Mouse (Mus musculus) liver, embryonic 14.5 days (tissue): Measurements from ENCODE around the gene Vmn2r84.

Experiments used
- CTCF ChIP-seq: IDR thresholded peaks from 2 replicates; pipeline ENCODE4 v1.5.1; 2016; ENCODE audit warnings: antibody characterized with exemption, low read depth, control low read depth
- EP300 ChIP-seq: IDR thresholded peaks from 2 replicates; pipeline ENCODE4 v1.6.1; 2016; ENCODE audit warnings: antibody characterized with exemption, low read depth

DNA sequence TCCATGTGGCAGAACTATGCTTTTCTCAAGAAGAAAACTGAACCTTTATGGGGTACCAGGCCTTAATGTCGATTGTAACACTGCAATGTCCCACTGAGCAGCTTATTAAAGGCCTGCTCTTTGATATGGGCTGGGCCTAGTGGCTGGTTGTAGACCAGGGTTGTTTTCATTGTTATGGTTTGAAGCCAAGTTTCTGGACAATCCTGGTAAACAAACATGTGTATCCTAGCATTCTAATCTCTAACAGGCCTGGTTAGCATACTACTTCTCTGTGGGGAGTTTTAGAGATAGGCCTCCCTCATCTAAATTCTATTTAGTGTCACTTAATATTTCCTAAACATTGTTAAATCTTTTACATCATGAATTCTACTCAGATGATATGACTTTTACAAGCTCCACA lies 22.5 kb downstream of the Vmn2r84 start:
- TF ChIP-seq EP300 = no peak
- TF ChIP-seq CTCF = no peak
